Mouse (Mus musculus) midbrain, embryonic 13.5 days (tissue): ENCODE results near the gene Tmub1. TPM values are rescaled to one million over a fixed set of nuclear protein-coding genes. Genes with fewer than 3 reads are reported as not detected.

Experiments
- ATAC-seq: fragments of 200-750 bp; cut with Nextera tagmentation; 2 replicates; pipeline ENCODE4 v1.8.0; 2017; ENCODE audit warnings: mild to moderate bottlenecking, moderate TSS enrichment, moderate library complexity
- H3K27ac ChIP-seq: fragments of 300-500 bp; sonication (generic); 2 replicates; pipeline ENCODE4 v1.5.1; 2015; ENCODE audit warnings: inconsistent platforms, mild to moderate bottlenecking, moderate library complexity
- H3K27me3 ChIP-seq: fragments of 300-500 bp; sonication (generic); 2 replicates; pipeline ENCODE4 v1.6.1; 2015; ENCODE audit warnings: mild to moderate bottlenecking, inconsistent platforms
- H3K36me3 ChIP-seq: fragments of 300-500 bp; sonication (generic); 2 replicates; pipeline ENCODE4 v1.6.1; 2015; ENCODE audit warnings: mild to moderate bottlenecking, inconsistent platforms
- H3K4me1 ChIP-seq: fragments of 300-500 bp; sonication (generic); replicated peaks from 2 replicates; pipeline ENCODE4 v1.6.1; 2015; ENCODE audit warnings: inconsistent platforms
- H3K4me2 ChIP-seq: fragments of 300-500 bp; sonication (generic); replicated peaks from 2 replicates; pipeline ENCODE4 v1.6.1; 2015; ENCODE audit warnings: moderate library complexity, mild to moderate bottlenecking, inconsistent platforms
- H3K4me3 ChIP-seq: fragments of 300-500 bp; sonication (generic); replicated peaks from 2 replicates; pipeline ENCODE4 v1.5.1; 2015; ENCODE audit warnings: mild to moderate bottlenecking, inconsistent platforms
- H3K9ac ChIP-seq: fragments of 300-500 bp; sonication (generic); replicated peaks from 2 replicates; pipeline ENCODE4 v1.6.1; 2015; ENCODE audit warnings: mild to moderate bottlenecking, inconsistent platforms
- H3K9me3 ChIP-seq: fragments of 300-500 bp; sonication (generic); 2 replicates; pipeline ENCODE4 v1.6.1; 2016; ENCODE audit warnings: mild to moderate bottlenecking, inconsistent platforms
- WGBS: fragments of 180-500 bp; shearing (Covaris S2); methylation state at CpG from one replicate; pipeline ENCODE4 v1.1.7; 2015; 5-methylcytosine and 5-hydroxymethylcytosine counted together
- polyA plus RNA-seq: library from polyadenylated mRNA; unstranded; fragments of >200 nt; fragmentation: Nextera tagmentation; extraction: Ambion mirVana; gene quantifications from 2 replicates; pipeline ENCODE4 v1.2.1, GENCODE M21; 2015

Gene Tmub1
- polyA plus RNA-seq, 1 experiment from 2014 or later = 49.6 TPM

- no peaks in the 10 kb centered on the region for H3K9me3 ChIP-seq
- peaks cover 61% of the 10 kb centered on the region for H3K4me1 ChIP-seq
- WGBS = 89% methylated on average over 9 of the region's 9 CpGs
- peaks cover 30% of the 10 kb centered on the region for H3K27me3 ChIP-seq
- no peak for ATAC-seq
- peaks cover 59% of the 10 kb centered on the region for H3K36me3 ChIP-seq
- H3K4me3 ChIP-seq = no peak overlapping the region
- H3K27ac ChIP-seq = no peak overlapping the region
- no peak overlapping the region for H3K9ac ChIP-seq
- no peak overlapping the region for H3K4me2 ChIP-seq
These were observed 30.3 kb upstream of the Tmub1 start for GRCm38 (mm10) chr5:24477909-24478308.

- Histone ChIP-seq H3K36me3 (peaks cover 43% of the 10 kb centered on the region), H3K4me3 (no peak overlapping the region), H3K4me1 (peaks cover 45% of the 10 kb centered on the region), H3K9ac (no peak overlapping the region; the same call in 1 of the 2 replicates), H3K27me3 (peaks cover 46% of the 10 kb centered on the region), H3K27ac (no peak overlapping the region), H3K4me2 (no peak overlapping the region), H3K9me3 (no peaks in the 10 kb centered on the region)
- WGBS = 87% methylated on average over 6 of the region's 6 CpGs
- 0 out of 2 replicates have a peak, but pooled peaks have one; percentile 5 for ATAC-seq
These were observed 28.0 kb upstream of the Tmub1 start for GRCm38 (mm10) chr5:24475476-24476241.

GRCm38 (mm10) chr5:24474723-24475261, 27.1 kb upstream of the Tmub1 start:
- peaks cover 39% of the 10 kb centered on the region for H3K4me1 ChIP-seq
- H3K27ac ChIP-seq = no peak overlapping the region
- peak overlapping the region; percentile 39 for H3K4me3 ChIP-seq
- ATAC-seq = peak; percentile 10
- peaks cover 46% of the 10 kb centered on the region for H3K27me3 ChIP-seq
- no peaks in the 10 kb centered on the region for H3K9me3 ChIP-seq
- H3K36me3 ChIP-seq = peaks cover 34% of the 10 kb centered on the region
- H3K4me2 ChIP-seq = peak overlapping the region; percentile 66
- 2% methylated on average over 66 of the region's 67 CpGs for WGBS
- peak overlapping the region; percentile 64 for H3K9ac ChIP-seq

- Histone ChIP-seq H3K36me3 (peaks cover 28% of the 10 kb centered on the region), H3K9ac (peak overlapping the region; percentile 64), H3K4me1 (peaks cover 39% of the 10 kb centered on the region), H3K27ac (no peak overlapping the region), H3K27me3 (peaks cover 46% of the 10 kb centered on the region), H3K9me3 (no peaks in the 10 kb centered on the region), H3K4me3 (peak overlapping the region; percentile 39), H3K4me2 (peak overlapping the region; percentile 66)
- ATAC-seq = peak; percentile 32
- WGBS = 3% methylated on average over 77 of the region's 77 CpGs
These were observed 26.5 kb upstream of the Tmub1 start for GRCm38 (mm10) chr5:24474025-24474722.

GRCm38 (mm10) chr5:24472884-24473619, 25.4 kb upstream of the Tmub1 start:
- 20% methylated on average over 7 of the region's 7 CpGs for WGBS
- no peak overlapping the region for H3K4me2 ChIP-seq
- H3K4me1 ChIP-seq = peaks cover 42% of the 10 kb centered on the region
- H3K27ac ChIP-seq = no peak overlapping the region
- peaks cover 46% of the 10 kb centered on the region for H3K27me3 ChIP-seq
- no peaks in the 10 kb centered on the region for H3K9me3 ChIP-seq
- no peak overlapping the region for H3K9ac ChIP-seq
- H3K36me3 ChIP-seq = peaks cover 17% of the 10 kb centered on the region
- H3K4me3 ChIP-seq = no peak overlapping the region
- ATAC-seq = no peak

- ATAC-seq = peak; percentile 62
- peaks cover 43% of the 10 kb centered on the region for H3K27me3 ChIP-seq
- H3K4me1 ChIP-seq = peaks cover 60% of the 10 kb centered on the region
- H3K9ac ChIP-seq = no peak overlapping the region
- H3K4me2 ChIP-seq = no peak overlapping the region
- WGBS = 5% methylated on average over 5 of the region's 5 CpGs
- H3K9me3 ChIP-seq = no peaks in the 10 kb centered on the region
- H3K36me3 ChIP-seq = no peaks in the 10 kb centered on the region; the same call in 1 of the 2 replicates
- H3K4me3 ChIP-seq = no peak overlapping the region
- no peak overlapping the region for H3K27ac ChIP-seq
These were observed 22.9 kb upstream of the Tmub1 start for GRCm38 (mm10) chr5:24470600-24470999.

GRCm38 (mm10) chr5:24466762-24467161, 19.1 kb upstream of the Tmub1 start:
- ATAC-seq = no peak
- Histone ChIP-seq H3K9me3 (no peaks in the 10 kb centered on the region), H3K27ac (peak overlapping the region; percentile 55), H3K9ac (peak overlapping the region; percentile 45), H3K4me2 (peak overlapping the region; percentile 18), H3K36me3 (peaks cover under 1% of the 10 kb centered on the region; the same call in 1 of the 2 replicates), H3K27me3 (peaks cover 7% of the 10 kb centered on the region), H3K4me3 (no peak overlapping the region), H3K4me1 (peaks cover 41% of the 10 kb centered on the region)
- WGBS = 42% methylated on average over 12 of the region's 12 CpGs

GRCm38 (mm10) chr5:24455613-24456012, 8.0 kb upstream of the Tmub1 start:
- Histone ChIP-seq H3K4me3 (peak overlapping the region; percentile 92), H3K27ac (peak overlapping the region; percentile 53; the same call in 1 of the 2 replicates), H3K9me3 (no peaks in the 10 kb centered on the region), H3K9ac (peak overlapping the region; percentile 97), H3K27me3 (no peaks in the 10 kb centered on the region), H3K4me1 (peaks cover 49% of the 10 kb centered on the region), H3K36me3 (peaks cover 27% of the 10 kb centered on the region), H3K4me2 (peak overlapping the region; percentile 100)
- WGBS = 57% methylated on average over 7 of the region's 7 CpGs
- ATAC-seq = no peak

GRCm38 (mm10) chr5:24455076-24455475, 7.4 kb upstream of the Tmub1 start:
- H3K4me3 ChIP-seq = peak overlapping the region; percentile 92
- H3K27me3 ChIP-seq = no peaks in the 10 kb centered on the region
- H3K27ac ChIP-seq = peak overlapping the region; percentile 53; the same call in 1 of the 2 replicates
- H3K9me3 ChIP-seq = no peaks in the 10 kb centered on the region
- 68% methylated on average over 3 of the region's 3 CpGs for WGBS
- H3K36me3 ChIP-seq = peaks cover 24% of the 10 kb centered on the region
- peak overlapping the region; percentile 100 for H3K4me2 ChIP-seq
- peaks cover 49% of the 10 kb centered on the region for H3K4me1 ChIP-seq
- H3K9ac ChIP-seq = peak overlapping the region; percentile 97
- no peak for ATAC-seq

GRCm38 (mm10) chr5:24453985-24454303, 6.3 kb upstream of the Tmub1 start:
- Histone ChIP-seq H3K4me2 (peak overlapping the region; percentile 100), H3K4me3 (peak overlapping the region; percentile 92), H3K9me3 (no peaks in the 10 kb centered on the region), H3K36me3 (peaks cover 20% of the 10 kb centered on the region), H3K27me3 (peaks cover 4% of the 10 kb centered on the region; the same call in 1 of the 2 replicates), H3K4me1 (peaks cover 49% of the 10 kb centered on the region), H3K9ac (peak overlapping the region; percentile 97), H3K27ac (peak overlapping the region; percentile 95; the same call in 1 of the 2 replicates)
- ATAC-seq = no peak
- 20% methylated on average over 2 of the region's 2 CpGs for WGBS

- peak; percentile 7; the same call in 1 of the 2 replicates for ATAC-seq
- H3K4me2 ChIP-seq = peak overlapping the region; percentile 100
- H3K36me3 ChIP-seq = peaks cover 16% of the 10 kb centered on the region
- H3K4me3 ChIP-seq = peak overlapping the region; percentile 92
- H3K4me1 ChIP-seq = peaks cover 49% of the 10 kb centered on the region
- peaks cover 9% of the 10 kb centered on the region; the same call in 1 of the 2 replicates for H3K27me3 ChIP-seq
- 2% methylated on average over 5 of the region's 5 CpGs for WGBS
- H3K27ac ChIP-seq = peak overlapping the region; percentile 95
- no peaks in the 10 kb centered on the region for H3K9me3 ChIP-seq
- peak overlapping the region; percentile 97 for H3K9ac ChIP-seq
These were observed 5.8 kb upstream of the Tmub1 start for GRCm38 (mm10) chr5:24453283-24453984.
